Mouse (Mus musculus): ENCODE measurements at regions not wholly inside any gene's neighbourhood (a gene's known extent, or its start where the extent isn't known, plus 50 kb on each side); places are given as distances from the start of the nearest gene placed in this dataset.

DNA sequence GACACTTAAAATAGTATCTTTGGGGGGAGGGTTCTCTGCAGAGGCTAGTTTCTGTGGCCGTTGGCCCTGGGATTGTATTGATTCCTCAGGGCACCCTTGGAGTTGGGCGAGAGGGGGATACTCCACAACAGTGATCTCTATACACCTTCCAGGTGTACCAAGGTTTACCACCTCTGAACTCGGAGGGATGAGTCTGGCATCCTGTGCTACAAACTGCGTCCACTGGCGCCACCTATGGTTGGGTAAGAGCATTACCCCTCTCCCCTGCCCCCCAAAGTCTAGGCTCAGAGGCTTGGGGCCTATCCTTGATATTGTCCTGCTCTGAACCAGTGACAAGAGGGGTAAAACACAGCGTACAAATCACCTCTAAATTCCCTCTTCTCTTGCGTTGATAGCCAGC is 62.2 kb downstream of the Gm17728 start:
- intact Hi-C loops (cut with DNase I): no loop called here
- DNase-seq (ENCODE audit: low spot score in 2 of 2): no peak

DNA sequence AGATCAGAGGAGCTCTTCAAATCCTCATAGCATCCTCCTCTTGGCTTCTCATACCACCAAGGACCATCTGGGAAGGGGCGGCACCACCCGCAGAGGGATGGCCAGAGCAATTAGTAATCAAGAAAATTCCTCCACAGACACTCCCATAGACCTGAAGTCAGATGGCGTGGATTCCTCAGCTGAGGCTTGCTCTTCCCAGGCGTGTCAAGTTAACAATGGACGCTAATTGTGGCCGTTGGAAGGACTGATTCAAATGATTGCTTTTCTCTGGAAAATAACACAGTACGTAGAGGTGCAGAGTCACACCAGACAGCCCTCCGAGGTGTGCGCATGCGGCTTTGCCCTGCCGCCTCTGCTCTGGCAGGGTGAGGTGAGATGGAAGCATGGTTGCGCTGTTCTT is 62.7 kb downstream of the Gm17728 start:
- DNase-seq (ENCODE audit: low spot score in 2 of 2): no peak
- intact Hi-C loops (cut with DNase I): no loop called here

DNA sequence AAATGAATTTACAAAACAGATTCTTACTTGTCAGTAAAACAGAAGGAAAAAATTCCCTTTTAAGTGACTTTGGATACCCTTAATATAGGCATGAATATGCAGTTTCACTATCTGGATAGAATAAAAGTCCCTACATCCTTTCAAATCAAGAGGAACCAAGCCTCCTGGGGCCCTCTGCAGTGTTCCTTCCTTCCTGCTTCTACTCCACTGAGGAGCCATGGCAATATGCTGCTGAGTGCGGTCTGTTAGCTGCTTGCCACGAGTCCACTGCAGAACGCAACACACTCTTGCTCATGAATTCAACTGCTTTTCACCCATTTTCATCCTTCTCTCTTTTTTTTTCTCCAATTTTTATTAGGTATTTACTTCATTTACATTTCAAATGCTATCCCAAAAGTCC is 107.5 kb downstream of the Gm17728 start:
- intact Hi-C loops (cut with DNase I): no loop called here
- no peak for DNase-seq (ENCODE audit: low spot score in 2 of 2)

DNA sequence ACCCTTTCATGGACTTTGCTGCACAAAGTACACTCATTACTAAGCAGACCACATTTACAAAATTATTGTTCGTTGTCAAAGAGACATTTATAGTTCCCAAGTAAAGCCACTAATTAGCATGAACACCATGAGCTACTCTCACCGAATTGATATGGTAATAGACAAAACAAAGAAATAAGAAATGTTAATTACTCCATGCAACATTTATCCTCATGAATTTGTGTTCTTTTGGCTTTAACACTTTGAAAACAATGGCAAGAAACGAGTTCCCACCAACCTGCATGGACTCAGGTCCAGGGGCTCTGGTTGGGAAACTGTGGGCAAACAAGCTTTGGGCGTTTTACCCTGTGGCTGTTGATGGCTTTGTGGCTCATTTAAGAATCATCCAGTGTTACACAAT is 114.2 kb downstream of the Gm17728 start:
- intact Hi-C loops (cut with DNase I): no loop called here
- no peak for DNase-seq (ENCODE audit: low spot score in 2 of 2)

DNA sequence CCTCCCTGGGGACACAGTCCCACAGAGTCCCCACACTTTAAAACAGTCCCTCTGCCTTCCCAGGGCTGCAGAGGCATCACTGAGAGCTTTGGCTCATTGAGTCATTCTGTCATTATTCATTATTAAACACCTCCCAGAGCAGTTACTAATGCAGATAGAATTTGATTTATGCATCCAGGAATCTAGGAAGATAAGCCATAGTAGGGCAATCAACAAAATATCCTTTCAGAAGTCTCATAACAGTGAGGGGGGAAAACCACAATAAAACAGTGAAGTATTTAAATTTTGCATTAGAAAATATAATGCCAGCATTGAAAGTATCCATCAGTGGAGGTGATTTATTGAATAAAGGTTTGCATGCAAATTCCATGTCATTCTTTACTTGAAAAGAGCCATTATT is 116.5 kb downstream of the Gm17728 start:
- DNase-seq (ENCODE audit: low spot score in 2 of 2): no peak
- intact Hi-C loops (cut with DNase I): no loop called here

DNA sequence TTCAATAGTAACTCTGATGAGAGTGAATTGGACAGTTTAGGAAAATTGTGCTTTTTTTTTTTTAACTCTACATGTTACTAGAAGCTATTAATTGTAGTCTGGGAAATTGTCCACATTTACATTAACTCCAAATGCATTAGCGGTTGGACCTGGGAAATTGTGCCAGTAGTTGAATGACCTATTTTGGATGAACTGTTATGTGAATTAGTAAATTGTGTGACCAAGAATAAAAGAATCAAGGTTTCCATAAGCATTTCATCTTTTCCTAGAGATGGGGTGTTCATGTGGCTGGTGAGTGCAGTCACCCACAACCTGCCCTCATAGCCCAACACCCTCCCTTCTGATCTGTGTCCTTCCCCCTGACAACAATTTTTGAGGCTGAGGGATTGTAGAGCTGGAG is 118.3 kb downstream of the Gm17728 start:
- intact Hi-C loops (cut with DNase I): no loop called here
- DNase-seq (ENCODE audit: low spot score in 2 of 2): no peak

DNA sequence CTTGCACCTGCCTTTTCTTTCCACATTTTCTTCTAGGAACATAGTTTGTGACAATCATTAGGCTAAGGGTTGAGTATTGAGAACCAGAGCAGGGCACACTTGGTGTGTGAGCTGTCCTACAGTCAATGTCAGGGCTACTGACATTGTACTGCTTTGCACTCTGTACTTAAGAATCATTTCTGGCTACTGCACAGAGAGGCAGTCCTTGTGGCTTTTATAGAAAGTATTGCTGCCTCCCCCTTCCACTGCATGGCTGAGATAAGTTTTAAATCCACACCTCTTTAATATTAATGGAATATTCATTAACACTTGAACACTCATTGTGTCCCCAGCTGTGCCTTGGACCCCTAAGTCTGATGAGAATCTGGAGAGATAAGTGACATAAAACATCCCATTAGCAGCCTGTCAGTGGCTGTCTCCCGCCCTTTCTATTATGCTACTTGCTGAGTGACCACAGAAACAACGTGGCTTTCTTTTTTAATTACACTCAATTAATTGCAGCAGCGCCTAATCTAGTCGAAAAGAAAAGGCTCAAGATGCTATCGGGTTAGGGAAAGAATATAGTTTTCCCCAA is 121.5 kb downstream of the Gm17728 start:
- DNase-seq (ENCODE audit: low spot score in 2 of 2): no peak
- intact Hi-C loops (cut with DNase I): no loop called here

DNA sequence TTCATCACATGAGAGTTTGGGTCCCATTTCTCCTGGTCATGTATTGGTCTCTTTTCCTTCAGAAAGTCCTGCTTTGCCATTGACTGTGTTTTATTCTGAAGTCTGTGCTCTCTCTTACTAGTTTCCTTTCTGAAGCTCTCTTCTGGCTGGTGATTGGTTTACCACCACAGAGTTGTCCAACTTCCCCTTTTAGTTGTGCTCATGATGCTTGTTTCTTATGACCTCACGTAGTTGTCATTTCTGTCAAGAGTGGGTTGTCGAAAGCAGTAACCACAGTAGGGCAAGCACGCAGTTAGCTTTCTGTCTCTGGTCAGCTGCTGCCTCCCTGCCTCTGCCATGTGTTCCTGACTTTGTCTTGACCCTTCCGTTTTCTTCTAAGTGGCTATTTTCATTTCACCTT is 112.0 kb downstream of the Pabpc6 start:
- intact Hi-C loops (cut with DNase I): no loop called here
- DNase-seq (ENCODE audit: low spot score in 2 of 2): no peak

DNA sequence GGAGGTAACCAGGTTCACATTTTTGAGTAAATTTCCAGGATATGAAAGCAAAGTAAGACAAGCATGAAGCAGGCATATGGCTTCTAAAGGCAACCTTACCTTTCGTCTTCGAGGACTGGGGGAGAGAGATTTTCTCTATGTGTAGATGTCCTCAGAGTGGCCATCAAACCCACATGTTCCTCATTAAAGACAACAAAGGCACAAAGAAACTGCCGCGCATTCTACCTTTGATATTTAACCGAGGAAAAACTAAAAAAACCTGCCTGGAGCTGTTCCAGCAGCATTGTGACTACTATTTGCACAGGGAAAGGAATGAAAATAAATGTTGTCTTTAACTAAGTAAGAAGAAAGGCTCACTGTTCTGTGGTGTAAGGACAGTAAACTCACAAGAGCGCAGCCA is 102.7 kb downstream of the Pabpc6 start:
- intact Hi-C loops (cut with DNase I): no loop called here
- DNase-seq (ENCODE audit: low spot score in 2 of 2): no peak

DNA sequence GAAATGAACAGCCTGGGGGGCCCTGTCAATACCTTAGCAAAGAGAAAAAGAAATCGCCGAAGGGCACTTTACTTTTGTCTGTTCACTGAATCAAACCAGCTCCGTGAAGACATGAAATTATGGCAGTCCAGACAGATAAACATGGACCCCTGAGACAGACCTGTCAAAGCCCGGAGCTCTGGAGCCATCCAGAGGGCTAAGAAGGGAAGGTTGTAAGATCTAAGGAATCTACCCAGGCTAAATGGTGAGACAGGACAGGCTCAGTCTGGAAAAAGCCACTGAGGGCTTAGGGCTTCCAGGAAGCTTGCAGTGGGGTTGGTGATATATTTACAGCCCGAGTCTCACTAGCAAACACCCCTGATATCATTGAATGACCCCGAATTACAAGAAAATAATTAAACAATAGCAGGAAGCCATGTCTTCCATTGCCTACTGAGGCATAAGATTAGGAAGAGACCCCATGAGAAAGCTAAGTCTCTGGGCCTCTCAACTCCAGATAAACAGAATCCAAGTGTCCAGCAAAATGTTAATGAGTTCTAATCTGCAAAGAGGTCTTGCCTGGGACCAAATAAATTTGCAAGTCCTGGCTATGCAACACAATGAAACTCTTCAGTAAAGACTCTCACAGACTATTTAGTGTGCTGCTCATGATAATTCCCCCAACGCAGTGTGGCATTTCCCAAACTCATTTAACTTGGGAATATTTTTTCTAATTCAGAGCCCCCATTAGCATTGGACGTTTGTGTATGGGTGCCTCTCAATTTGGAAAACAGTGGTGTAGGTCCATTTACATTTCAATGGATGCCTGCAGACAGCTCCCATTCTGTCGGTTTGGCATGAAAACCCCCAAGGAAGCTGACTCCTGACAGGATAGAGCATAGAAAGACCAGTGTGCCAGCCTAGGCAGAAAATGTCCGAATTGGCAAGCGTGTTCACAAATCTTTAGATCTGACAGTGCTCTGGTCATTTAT is 89.8 kb downstream of the Pabpc6 start:
- peak; percentile 12 to 40 for DNase-seq (ENCODE audit: low spot score in 2 of 2)
- intact Hi-C loops (cut with DNase I): loop anchor here (5.0 to 10.0 kb wide), 2 partner anchors 53 to 405 kb away; no protein-coding TSS in a partner anchor

DNA sequence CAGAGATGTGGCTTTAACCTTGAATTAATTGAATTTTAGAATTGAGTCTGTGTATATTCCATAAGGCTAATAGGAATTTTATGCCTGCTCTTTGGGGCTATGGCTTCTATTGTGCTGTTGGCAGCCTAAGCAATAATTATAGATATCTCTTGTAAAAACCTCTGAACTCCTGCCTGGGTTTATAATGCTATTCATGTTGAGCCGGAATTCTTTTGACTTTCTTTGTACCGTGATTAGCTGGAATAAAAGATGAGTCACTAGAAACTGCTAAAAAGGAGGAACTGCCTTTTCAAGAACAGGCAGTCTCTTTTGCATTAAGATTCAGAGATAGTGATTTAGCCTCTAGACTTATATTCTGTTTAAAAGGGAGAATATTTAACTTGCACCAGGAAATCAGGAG is 71.4 kb downstream of the Pabpc6 start:
- DNase-seq (ENCODE audit: low spot score in 2 of 2): no peak
- intact Hi-C loops (cut with DNase I): no loop called here

DNA sequence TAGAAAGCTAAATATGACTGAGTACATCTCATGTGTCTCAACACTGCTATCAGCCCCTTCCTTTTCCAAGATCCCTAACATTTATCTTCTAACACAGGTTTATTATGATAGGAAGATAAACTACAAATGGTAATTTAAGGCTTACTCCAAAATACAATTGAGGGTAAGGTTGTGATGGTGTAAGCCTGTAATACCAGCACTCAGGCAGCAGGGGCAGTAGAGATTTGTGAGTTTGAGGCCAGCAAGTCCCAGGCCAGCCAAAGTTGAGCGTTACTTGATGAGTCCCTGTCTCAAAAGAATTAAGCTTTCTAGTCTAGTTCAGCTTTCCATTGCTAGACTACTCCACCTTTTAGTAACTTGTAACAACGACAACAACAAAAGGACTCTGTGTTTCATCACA is 69.1 kb downstream of the Pabpc6 start:
- intact Hi-C loops (cut with DNase I): no loop called here
- DNase-seq (ENCODE audit: low spot score in 2 of 2): no peak
